Mouse (Mus musculus) lung, embryonic 14.5 days (tissue): ENCODE measurements at regions not wholly inside any gene's neighbourhood (a gene's known extent, or its start where the extent isn't known, plus 50 kb on each side); places are given as distances from the start of the nearest gene placed in this dataset.

Source experiments
- ATAC-seq: fragments of 200-750 bp; cut with Nextera tagmentation; 2 replicates; pipeline ENCODE4 v1.8.0; 2017; ENCODE audit warnings: mild to moderate bottlenecking, moderate TSS enrichment, moderate library complexity; ENCODE audit not compliant: insufficient read depth
- DNase-seq: peaks from one replicate; pipeline ENCODE4 v3.0.0-alpha.2; 2015
- H3K27ac ChIP-seq: fragments of 300-500 bp; sonication (generic); 2 replicates; pipeline ENCODE4 v1.5.1; 2014; ENCODE audit warnings: low read depth, mild to moderate bottlenecking, moderate library complexity
- H3K27me3 ChIP-seq: fragments of 300-500 bp; sonication (generic); 2 replicates; pipeline ENCODE4 v1.6.1; 2014; ENCODE audit warnings: low read length, control low read depth; ENCODE audit not compliant: insufficient read depth
- H3K36me3 ChIP-seq: fragments of 300-500 bp; sonication (generic); 2 replicates; pipeline ENCODE4 v1.6.1; 2014; ENCODE audit warnings: control low read depth; ENCODE audit not compliant: insufficient read depth
- H3K4me1 ChIP-seq: fragments of 300-500 bp; sonication (generic); 2 replicates; pipeline ENCODE4 v1.6.1; 2014; ENCODE audit warnings: antibody characterized with exemption, control low read depth; ENCODE audit not compliant: insufficient read depth
- H3K4me2 ChIP-seq: fragments of 300-500 bp; sonication (generic); 2 replicates; pipeline ENCODE4 v1.6.1; 2014; ENCODE audit warnings: mild to moderate bottlenecking
- H3K4me3 ChIP-seq: fragments of 300-500 bp; sonication (generic); 2 replicates; pipeline ENCODE4 v1.5.1; 2014; ENCODE audit warnings: low read depth, low read length
- H3K9ac ChIP-seq: fragments of 300-500 bp; sonication (generic); 2 replicates; pipeline ENCODE4 v1.6.1; 2014
- H3K9me3 ChIP-seq: fragments of 300-500 bp; sonication (generic); 2 replicates; pipeline ENCODE4 v1.6.1; 2016; ENCODE audit warnings: low read depth, low read length, control low read depth
- CTCF ChIP-seq: IDR thresholded peaks from 2 replicates; pipeline ENCODE4 v1.5.1; 2016; ENCODE audit warnings: antibody characterized with exemption, low read depth
- WGBS: fragments of 180-500 bp; shearing (Covaris S2); extraction: QIAGEN DNeasy Blood & Tissue Kit; methylation state at CpG from one replicate; pipeline ENCODE4 v1.1.7; 2014; 5-methylcytosine and 5-hydroxymethylcytosine counted together

DNA sequence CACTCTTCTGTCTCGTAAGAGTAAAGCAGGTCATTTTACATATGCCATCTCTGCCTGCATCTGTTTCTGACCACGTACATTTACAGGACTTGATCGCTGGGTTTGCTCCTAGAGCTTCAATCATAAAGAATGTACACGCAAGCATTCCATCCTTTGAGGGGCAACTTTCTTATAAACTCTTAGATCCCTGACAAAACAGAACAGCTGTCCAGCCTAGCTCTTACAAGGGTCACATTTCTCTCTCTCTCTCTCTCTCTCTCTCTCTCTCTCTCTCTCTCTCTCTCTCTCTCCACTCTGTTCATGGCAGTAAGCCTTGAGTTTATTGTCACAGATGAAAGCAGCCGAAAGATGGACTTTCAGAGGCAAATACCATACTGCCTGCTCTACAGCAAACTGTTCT is 67.6 kb upstream of the Fat1 start:
- H3K27me3 ChIP-seq, result no peaks in the 10 kb centered on the region
- H3K27ac ChIP-seq, result no peak overlapping the region
- ATAC-seq, result no peak
- peak overlapping the region; percentile 35; the same call in 1 of the 2 replicates for H3K4me2 ChIP-seq
- H3K9me3 ChIP-seq, result no peaks in the 10 kb centered on the region
- peak; percentile 38 for DNase-seq
- no peak overlapping the region for H3K4me3 ChIP-seq
- TF ChIP-seq CTCF, result no peak
- no peak overlapping the region for H3K9ac ChIP-seq
- peaks cover 3% of the 10 kb centered on the region; the same call in 1 of the 2 replicates for H3K4me1 ChIP-seq
- H3K36me3 ChIP-seq, result no peaks in the 10 kb centered on the region
- 18% methylated on average over 5 of the region's 5 CpGs for WGBS

- no peaks in the 10 kb centered on the region for H3K36me3 ChIP-seq
- no peak for TF ChIP-seq CTCF
- DNase-seq (no peak), ATAC-seq (peak; percentile 62; the same call in 1 of the 2 replicates)
- H3K4me3 ChIP-seq, result no peak overlapping the region
- H3K27me3 ChIP-seq, result no peaks in the 10 kb centered on the region
- H3K4me2 ChIP-seq, result no peak overlapping the region
- WGBS, result 16% methylated on average over 5 of the region's 5 CpGs
- no peak overlapping the region for H3K27ac ChIP-seq
- H3K9ac ChIP-seq, result no peak overlapping the region
- no peaks in the 10 kb centered on the region for H3K9me3 ChIP-seq
- H3K4me1 ChIP-seq, result 0 out of 2 replicates have a peak, but pooled peaks cover 4% of the 10 kb centered on the region
Measured at GRCm38 (mm10) chr8:44877066-44877465, 58.2 kb upstream of the Fat1 start.

- no peak for TF ChIP-seq CTCF
- no peaks in the 10 kb centered on the region for H3K9me3 ChIP-seq
- no peak overlapping the region for H3K27ac ChIP-seq
- no peak overlapping the region for H3K4me2 ChIP-seq
- H3K9ac ChIP-seq, result no peak overlapping the region
- H3K4me3 ChIP-seq, result no peak overlapping the region
- no peaks in the 10 kb centered on the region for H3K27me3 ChIP-seq
- H3K36me3 ChIP-seq, result no peaks in the 10 kb centered on the region
- 0 out of 2 replicates have a peak, but pooled peaks cover 4% of the 10 kb centered on the region for H3K4me1 ChIP-seq
- ATAC-seq (no peak), DNase-seq (no peak)
- 45% methylated on average over 3 of the region's 3 CpGs for WGBS
Measured at GRCm38 (mm10) chr8:44878208-44878607, 57.0 kb upstream of the Fat1 start.

DNA sequence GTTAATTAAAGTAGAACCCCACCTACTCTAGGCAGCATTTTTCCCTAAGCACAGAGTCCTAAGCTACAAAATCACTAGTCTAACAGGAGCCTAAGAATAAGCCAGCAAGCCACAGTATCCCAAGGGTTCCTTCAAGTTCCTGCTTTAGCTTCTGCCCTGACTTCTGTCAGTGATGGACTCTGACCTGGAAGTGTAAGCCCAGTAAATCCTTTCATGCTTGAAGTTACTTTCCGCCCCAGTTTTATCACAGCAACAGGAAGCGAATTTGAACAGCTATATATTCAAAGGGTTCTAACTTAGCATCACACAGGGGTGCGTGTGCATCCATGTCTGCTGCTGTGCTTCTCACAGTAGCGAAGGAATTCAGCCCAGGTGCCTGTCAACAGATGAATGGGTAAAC is 56.1 kb upstream of the Fat1 start:
- no peak overlapping the region for H3K27ac ChIP-seq
- H3K4me3 ChIP-seq, result no peak overlapping the region
- H3K9ac ChIP-seq, result no peak overlapping the region
- H3K4me2 ChIP-seq, result no peak overlapping the region
- TF ChIP-seq CTCF, result no peak
- no peaks in the 10 kb centered on the region for H3K9me3 ChIP-seq
- ATAC-seq, result no peak
- H3K4me1 ChIP-seq, result 0 out of 2 replicates have a peak, but pooled peaks cover 4% of the 10 kb centered on the region
- no peaks in the 10 kb centered on the region for H3K36me3 ChIP-seq
- H3K27me3 ChIP-seq, result no peaks in the 10 kb centered on the region
- 52% methylated on average over 4 of the region's 4 CpGs for WGBS
- DNase-seq, result no peak

DNA sequence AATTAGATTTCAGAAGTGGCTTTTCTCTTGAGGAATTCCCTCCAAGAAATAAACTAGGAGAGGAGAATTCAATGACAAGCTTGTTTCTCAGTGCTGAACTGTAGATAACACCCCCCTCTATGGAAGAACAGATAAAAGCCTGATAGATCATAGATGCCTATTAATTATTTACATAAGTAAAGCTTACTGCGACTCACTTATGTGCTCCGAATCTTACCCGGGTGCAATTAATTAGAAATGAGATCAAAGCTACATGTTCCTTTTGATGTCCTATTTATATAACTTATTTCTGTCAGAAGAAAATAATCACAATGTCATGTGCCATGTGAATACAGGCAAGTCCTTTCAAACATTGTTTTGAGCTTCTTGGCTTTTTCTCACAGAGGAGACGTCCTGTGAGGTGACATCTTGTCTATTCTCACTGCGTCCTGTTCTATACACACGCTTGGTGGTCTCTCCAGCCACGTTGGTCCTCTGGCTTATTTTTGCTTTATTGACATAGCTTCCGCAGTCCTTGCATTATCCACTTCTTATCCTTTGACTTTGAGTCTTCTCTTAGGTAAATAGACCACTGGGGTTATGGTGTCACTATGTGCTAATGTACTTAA is 50.7 kb upstream of the Fat1 start:
- no peak for TF ChIP-seq CTCF
- no peak overlapping the region for H3K4me3 ChIP-seq
- no peaks in the 10 kb centered on the region for H3K9me3 ChIP-seq
- no peaks in the 10 kb centered on the region for H3K4me1 ChIP-seq
- no peak overlapping the region for H3K9ac ChIP-seq
- peak; percentile 92 for ATAC-seq
- no peaks in the 10 kb centered on the region for H3K27me3 ChIP-seq
- no peaks in the 10 kb centered on the region for H3K36me3 ChIP-seq
- WGBS, result 18% methylated on average over 8 of the region's 8 CpGs
- H3K27ac ChIP-seq, result no peak overlapping the region
- DNase-seq, result peak; percentile 64
- no peak overlapping the region for H3K4me2 ChIP-seq
